Mouse (Mus musculus) yolk sac, embryonic 10.5 days (tissue): Measurements from ENCODE around the gene Asb18.

ENCODE experiments used
- DNase-seq: peaks from one replicate; pipeline ENCODE4 v3.0.0-alpha.2; 2017; ENCODE audit warnings: low spot score

Gene Asb18

DNA sequence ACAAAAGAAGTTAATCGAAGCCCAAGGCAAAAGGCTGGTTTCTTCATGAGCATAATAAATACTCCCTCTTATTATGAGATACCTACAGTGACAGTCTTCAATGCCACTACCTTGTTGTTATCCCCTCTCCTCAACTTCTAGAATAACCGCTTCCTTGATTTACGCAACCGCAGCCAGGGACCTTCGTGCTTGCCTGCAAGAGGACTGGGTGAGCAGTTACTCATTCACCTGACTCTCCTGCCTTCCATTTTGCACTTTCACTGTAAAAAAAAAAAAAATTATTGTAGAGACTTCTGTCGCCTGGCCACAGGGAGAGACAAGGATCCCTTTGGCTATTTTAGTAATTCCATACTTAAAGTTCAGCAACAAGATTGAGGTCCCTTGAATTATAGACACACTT lies 81.4 kb downstream of the Asb18 start:
- peak; percentile 24 for DNase-seq

DNA sequence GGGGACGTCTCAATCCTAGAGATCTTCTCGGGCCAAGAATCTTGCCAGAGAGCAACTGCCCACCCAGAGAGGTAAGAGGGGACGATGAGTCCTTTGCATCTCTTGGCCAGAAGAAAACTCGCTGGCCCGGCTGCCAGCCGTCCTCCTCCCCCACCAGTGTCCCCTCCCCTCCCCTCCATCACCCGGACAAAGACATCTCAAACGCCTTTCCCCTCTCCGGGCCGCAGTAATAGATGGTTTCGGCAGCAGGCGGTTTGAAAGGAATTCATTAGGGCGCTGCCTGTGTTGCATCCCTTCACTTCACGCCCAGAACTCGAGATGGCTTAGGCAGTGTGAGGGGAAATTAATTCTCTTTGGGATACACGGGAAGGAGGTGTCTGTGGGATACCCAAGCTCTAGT lies 81.8 kb downstream of the Asb18 start:
- no peak for DNase-seq

DNA sequence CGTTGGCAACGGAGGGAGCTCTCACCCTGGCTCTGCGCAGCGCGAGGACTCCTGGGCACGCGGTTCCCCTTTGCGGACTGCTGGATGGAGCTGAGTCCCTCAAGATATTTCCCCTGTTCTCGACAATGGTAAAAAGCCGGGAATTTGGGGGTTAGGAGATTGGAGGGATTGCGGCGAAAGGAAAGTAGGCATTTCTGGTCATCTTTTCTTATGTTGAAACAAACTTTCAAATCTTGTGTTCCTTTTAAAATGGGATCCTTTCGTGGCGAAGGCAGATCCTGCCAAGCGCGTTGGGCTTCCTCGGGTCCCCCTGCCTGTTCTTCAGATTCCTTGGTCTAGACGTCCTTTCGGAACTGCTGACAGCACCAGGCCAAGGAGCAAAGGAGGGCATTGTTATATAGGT lies 82.4 kb downstream of the Asb18 start:
- DNase-seq, result no peak

DNA sequence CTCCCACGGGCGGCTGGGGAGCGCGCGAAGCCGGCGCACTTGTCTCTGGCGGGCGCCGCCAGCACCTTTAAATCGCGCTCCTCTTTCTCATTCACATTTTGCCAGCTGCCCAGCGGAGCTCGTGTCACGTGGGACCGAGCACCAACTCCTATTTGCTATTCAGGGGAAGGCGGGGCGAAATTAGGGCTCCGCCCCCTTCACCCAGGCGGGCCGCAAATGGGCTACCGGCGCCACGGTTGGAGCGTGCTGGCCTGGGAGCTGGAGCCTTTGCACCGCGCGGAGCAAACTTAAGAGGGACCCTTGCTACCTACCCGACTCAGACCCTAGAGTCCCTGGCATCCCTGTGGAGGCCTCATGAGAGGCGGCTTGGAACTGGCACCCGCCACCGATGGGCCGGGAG lies 83.3 kb downstream of the Asb18 start, which contains the start of gene Gbx2:
Gene Gbx2, minus strand, starts transcription at position 60 of the 400 bp plus-strand sequence.
- DNase-seq, result peak; percentile 83

DNA sequence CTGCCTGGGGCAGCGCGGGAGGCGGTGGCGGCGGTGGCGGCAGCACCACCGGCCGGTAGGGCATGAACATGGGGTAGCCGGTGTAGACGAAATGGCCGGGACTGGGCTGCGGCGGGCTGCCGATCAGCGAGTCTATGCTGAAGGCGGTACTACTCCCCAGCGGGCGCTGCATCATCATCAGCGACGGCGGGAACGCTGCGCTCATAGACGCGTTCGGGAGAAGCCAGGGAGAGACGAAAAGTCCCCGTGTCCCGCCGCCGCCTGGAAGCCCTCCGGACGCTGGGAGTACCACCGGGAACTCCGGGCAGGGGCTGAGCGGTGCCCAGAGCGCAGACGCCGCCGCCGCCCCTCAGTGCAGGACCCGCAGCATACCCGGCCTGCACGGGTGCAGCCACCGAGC lies 83.9 kb downstream of the Asb18 start:
- no peak for DNase-seq

DNA sequence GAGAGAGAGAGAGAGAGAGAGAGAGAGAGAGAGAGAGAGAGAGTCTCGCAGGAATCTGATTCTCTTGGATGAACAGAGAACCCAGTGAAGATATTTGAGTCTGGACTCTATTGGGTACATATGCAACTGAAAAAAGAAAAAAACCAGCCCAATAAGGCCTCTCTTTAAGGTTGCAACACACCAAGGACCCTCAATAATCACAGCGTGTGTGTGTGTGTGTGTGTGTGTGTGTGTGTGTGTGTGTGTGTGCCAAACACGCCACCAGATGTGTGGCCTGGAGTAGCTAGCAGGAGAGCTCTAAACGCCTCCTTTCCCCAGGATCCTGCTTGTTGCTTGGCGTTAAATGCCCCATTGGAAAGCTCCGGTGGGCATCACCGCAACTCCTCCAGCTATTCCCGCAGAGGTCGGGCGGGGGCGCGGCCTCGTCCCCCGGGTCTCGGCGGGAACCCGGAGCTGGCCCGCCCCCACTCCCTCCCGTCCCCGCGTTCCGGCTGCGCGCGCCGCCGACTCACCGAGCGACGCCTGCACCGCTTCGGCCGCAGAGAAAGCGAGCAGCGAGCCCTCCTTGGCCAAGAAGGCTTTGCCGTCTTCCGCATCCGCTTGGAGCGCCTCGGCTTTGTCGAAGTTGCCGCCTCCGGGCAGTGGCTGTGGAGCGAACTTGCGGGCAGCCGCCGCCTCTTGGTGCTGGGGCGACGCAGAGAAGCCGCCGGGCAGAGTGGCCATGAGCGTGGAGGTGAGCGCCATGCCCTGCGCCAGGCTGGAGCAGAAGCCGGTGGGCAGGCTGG lies 84.6 kb downstream of the Asb18 start:
- DNase-seq, result peak; percentile 28

DNA sequence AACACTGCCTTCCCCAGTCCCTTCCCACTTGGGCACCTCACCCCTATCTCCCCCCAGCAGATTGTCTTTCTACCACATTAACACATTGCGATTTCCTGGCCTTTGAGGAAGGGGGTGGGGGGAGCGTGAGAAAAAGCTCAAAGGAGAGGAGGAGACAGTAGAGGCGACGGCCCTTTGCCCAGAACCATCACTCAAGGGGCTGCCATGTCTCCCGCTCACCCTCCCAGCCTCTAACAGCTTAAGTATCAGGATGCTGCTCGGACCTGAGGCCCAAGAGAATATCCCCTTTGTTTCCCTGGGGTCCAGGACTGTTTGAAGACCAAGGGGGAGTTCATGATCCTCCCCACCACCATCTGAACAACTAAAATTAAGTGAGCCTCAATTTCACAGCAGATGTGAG lies 85.3 kb downstream of the Asb18 start:
- DNase-seq, result no peak

DNA sequence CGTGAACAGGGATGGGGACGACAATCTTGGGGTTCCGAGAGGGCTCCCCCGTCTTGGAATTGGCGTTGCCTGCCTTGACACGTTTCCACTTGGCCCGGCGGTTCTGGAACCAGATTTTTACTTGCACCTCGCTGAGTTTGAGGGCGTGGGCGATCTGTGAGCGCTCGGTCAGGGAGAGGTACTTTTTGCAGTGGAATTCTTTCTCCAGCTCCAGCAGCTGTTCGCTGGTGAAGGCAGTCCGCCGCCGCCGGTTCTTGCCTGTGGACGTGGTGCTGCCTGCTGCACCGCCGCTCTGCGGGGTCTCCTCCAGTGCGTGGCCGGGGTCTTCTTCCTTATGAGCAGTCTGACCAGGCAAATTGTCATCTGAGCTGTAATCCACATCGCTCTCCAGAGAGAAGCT lies 85.8 kb downstream of the Asb18 start:
- no peak for DNase-seq

DNA sequence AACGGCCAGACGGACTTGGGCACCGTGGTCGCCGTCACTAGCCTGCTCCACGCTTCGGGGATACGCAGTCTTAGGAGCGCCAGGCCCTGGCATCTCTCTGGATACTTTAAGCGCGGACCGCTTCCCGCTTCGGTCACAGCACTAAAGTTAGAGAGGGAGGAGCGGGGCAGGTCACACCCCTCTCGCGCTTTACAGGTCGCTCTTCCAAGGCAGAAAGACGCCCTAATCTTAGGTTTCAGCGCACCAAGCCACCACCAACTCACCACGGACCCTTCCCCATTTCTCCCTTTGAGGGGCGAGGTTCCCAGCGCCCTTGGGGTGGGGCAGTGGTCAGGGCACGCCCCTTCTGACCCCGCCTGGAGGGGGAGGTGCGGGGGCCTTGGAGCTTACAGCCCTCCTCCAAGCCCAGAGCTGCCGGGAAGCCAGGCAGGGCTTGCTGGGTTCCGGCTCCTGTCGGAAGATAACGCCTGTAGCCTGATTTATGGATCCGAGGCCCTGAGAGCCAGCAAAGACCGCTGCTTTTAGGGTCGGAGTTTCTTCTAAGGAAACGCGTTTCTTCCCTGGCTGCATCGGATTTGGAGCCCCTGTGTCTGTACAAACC lies 87.3 kb downstream of the Asb18 start:
- peak; percentile 74 for DNase-seq

DNA sequence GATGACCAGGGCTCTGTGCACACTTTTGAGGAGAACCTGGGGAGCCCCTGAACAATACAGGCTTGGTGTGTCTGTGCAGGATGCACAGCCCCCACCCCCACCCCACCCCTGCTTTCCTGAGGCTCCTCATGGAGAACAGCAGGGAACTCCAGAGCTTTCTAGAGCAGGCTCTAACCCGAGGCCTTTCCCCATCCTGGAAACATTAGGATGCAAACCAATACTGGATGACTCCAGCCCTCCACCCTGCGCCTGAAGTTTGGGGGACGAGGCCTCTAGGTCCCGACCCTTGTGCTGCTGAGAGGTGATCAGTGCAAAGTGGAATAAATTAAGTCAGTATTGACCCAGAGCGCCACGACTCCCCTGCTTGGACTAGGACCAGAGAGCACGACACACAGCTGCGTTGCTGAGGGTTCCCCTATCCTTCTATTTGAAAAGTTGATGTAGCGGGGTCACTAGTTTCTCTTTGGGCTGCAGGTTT lies 87.8 kb downstream of the Asb18 start:
- DNase-seq, result no peak

DNA sequence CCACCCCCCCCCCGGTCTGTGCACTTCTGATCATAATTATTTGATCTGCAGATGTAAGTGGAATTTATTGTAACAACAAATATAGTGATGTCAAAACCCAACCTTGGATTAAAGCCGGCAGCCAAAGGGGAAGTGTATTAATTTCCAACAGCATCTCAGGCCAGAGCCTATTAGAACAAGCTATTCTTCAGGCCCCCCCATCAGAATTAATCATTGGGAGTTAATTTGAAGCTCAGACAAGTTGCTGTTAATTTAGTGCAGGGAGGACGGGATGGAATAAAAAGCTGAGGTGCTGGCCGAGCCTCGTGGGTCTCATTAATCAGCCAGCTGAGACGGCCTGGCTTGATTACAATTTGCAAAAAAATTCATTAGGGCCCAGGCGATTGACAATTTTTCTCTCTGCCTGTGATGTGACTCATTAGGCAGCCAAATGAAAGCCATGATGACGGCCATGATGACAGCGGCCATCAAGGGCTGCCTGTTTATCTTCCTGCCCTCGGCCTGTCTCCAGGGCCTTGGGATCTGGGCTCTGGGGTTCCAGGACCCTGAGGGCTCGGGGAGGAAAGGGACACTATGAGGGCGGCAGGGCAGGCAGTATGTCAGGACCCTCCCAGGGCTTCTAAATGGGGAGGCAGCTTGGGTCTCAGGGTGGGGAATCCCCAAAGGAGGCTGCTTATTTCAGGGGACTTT lies 88.8 kb downstream of the Asb18 start:
- no peak for DNase-seq

DNA sequence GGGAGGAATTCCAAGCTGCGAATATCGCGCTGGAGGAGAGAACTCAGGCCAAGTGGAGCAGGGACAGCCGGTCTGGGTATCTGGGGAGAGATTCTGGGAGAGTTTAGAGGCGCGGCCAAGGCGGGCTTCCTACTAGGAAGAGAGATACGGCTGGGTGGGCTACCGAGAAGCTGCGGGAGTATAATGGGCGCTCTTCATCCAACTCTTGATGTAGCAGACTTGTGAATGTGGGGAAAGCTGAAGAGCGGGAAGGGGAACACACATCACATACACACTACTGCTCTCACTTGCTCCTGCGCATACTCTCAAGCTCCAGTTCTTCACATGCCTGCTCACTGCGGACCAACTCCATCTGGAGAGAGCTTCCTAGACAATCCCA lies 90.8 kb downstream of the Asb18 start:
- DNase-seq, result no peak

DNA sequence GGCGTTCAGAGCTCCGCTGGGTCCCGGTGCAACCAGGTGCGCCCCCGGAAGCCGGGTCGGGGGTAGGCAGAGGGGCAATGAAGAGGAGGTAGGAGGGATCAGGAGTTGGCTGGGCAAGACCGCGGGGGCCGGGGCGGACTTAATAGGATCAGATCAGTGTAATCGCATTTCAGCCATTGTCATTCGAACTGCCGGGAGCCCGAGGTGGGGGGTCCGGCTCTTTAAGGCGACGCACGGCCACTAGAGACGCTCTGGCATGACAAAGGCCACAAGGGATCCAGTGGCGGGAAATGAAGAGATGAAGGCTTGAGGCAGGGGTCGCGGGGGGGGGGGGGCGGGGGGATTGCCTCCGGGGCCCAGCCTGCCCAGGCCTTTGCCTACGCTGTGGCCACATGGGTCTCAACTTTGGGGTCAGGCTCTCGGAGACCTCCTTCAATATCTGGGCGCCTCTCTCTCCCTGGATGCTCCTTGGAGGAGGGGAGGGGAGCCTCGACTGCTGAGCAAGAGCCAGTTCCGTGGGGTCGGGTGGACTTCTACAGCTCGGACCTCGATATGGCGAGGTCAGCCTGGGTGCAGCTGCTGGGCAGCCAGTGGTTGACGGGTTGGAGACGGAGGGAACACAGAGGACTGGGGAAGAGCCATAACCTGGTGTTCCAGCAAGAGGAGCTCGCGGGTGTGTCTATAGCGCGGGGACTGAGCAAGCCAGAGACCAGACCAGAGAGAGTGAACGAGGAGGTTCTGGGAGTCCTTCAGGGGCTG lies 91.4 kb downstream of the Asb18 start:
- DNase-seq, result no peak

DNA sequence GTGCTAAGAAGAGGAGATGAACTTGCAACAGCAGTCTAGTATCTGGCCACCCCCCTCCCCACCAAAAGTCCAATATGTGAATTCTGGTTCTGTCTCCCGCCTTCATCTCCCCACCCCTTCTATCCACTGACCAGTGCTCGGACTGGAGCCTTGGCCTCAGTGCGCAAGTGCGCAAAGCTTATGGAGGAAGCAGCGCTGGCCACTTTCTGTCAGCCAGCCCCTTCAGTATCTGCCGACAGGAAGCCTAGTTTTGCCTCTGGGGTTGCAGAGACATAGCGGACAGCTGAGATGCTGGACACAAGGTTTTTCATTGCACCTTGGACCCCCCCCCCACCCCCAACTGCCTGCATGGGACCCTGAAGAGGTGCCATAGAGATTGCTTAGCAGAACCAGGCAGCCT lies 92.2 kb downstream of the Asb18 start:
- DNase-seq, result no peak

DNA sequence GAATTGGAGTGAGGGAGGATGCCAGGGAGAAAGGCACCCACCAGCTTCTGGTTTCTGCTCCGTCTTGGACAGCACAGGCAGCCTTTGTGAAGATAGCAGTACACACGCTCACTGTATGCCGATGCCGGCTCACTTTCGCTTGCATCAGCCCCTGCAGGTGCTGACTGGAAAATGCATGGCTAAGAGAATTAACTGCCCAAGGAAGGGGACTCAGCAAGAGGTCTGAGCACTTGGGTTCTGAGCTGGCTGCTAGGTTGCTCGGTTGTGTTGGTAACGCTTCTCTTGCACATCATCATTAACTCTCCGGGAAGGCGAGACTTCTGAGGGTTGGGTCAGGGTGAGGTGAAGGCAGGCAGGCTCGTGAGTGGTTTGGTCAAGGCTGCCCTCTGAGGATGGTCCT lies 92.7 kb downstream of the Asb18 start:
- DNase-seq, result no peak

DNA sequence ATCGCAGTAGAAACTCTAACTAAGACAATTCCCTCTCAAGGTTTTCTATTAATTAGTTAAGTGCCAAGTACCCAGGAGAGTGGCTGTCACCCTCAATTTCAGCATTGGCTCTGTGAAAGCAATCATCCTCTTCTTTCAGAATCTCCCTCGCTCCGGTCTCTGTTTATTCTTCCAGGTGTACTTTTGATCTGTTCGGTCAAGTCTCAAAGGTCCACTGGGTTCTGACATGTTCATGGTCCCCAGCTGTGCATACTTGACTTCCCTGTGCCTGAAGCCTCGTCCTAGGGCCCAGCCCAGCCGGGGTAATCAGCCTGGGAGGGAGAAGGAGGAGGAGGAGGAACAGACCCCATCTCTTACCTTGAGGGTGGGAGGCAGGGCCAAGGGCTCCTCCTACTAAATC lies 95.3 kb downstream of the Asb18 start:
- DNase-seq, result no peak

DNA sequence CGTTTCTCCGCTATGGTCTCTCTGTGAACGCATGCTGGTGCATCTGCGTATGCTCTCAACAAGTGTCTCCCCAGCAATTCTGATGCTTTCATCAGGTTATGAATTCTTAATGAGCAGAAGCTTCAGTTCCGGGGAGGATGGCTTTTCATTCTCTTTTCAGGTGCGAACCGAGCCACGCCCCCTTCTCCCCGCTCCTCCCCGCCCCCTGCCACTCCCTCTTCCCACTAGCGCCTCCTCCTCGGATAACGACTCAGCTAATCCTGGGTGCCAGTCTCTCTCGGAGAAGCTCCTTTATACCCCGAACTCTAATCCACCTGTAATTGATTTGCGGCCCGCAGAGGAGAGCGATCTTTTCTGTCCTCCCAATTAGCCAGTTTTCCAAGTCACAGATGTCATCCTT lies 96.4 kb downstream of the Asb18 start:
- no peak for DNase-seq

DNA sequence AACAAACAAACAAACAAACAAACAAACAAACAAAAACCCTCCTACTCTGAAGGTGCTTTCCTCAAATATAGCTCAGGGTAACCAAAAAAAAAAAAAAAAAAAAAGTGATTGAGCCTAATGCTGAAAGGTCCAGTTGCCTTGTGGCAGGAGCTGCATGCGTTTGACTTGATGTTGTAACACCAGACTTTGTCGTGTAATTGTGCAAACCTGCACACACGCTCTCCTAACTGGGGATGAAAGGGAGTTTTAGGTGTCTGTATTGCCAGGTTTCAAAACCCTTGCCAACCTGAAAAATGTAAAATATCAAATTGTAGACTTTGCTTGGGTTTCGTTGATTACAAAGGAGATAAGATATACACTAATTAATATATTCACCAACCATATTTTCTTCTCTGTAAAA lies 100.9 kb downstream of the Asb18 start:
- DNase-seq, result no peak

DNA sequence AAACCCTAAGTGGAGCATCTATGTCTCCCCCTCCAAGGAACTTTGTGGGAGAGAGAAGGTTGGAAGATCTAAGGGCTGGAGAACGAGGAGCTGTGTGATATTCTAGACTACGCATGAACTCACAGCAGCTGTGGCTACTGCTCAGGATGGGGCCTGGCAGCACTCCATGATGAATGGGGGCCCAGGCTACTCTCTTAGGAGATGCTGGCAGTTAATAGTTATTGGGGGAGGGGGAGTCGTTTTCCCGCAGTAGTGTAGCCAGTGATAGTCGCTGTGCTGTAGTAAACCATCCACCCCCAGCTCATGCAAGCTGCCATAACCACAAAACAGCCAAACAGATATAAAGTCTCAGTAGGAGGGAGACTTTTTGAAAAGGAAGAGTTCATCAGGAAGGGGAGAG lies 102.1 kb downstream of the Asb18 start:
- no peak for DNase-seq

DNA sequence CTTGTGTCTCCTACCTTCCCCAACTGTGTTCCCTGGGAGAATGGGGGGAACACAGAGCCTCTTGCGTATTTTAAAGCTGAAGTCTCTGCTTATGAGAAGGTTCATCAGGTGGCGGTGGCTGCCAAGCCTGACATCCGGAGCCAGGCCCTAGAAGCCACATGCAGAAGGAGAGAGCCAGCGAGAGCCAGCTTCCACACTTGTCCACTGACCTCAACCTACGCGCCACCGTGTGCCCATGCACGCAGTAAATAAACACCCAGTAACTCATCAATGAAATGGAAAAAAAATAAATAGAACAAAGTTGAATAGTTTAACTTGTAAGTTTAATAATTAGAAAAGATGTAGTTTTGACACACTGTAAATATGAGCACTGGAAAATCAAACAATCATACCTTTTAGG lies 104.7 kb downstream of the Asb18 start:
- DNase-seq, result no peak

DNA sequence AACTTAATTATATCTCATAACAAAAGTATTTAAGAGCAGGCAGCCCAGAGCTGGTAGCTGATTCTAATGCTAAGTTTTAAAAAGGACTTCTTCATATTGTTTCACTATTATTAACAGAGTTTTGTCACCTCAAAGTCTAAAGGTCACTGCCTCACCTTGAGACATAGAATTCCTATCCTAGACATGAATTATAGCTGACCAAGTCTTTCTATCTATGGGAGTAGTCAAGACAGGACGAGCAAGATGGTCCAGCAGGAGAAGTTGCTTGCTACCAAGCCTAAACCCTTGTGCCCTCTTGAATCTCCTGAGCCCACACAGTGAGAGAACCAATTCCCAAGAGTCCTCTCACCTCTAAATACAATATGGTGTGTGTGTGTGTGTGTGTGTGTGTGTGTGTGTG lies 111.8 kb downstream of the Asb18 start:
- DNase-seq, result no peak

DNA sequence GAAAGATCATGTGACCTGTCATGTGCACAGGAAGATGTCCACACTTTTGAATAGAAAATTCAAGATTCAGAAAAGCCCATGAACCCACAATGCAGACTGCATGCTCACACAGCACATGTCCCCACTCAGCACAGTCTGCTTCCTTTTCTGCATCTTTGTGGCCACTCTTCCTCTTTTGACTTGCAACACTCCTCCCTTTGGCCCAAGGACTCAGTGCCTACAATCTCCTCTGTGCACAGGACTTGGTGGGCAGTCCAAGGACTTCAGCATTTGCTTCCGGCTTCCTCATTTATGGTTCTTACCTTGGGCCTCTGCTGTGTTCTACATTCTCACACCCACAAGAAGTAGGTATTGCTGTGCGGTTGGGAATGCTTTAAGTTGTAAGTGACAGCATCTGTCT lies 112.2 kb downstream of the Asb18 start:
- no peak for DNase-seq

DNA sequence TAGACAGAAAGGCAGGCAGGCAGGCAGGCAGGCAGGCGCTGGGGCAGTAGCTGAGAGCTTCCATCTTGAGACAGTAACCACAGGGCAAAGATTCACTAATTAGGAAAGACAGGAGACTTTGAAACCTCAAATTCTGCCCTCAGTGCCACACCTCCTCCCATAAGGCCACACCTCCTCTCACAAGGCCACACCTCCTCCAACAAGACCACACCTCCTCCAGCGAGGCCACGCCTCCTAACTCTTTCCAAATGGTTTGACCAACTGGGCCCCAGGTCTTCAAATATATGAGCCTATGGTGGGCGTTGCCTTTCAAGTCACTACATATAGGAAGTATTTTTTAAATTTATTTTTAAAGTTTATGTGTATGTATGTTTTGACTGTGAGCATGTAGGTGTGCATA lies 113.1 kb downstream of the Asb18 start:
- DNase-seq, result no peak
